Mouse (Mus musculus) thymus, postnatal 10 days (tissue): ENCODE results near the gene Slc23a2.

Experiments used
- DNase-seq, 2 experiments: peaks; one replicate each; pipeline ENCODE4 v3.0.0; 2021; ENCODE audit warnings: low spot score in 2 of 2

Slc23a2 gene

GRCm38 (mm10) chr2:132144971-132145691 is at the start of gene Slc23a2:
TSS of gene Slc23a2 (minus strand) at chr2:132145108.
- DNase-seq: peak; percentile 42 to 51

GRCm38 (mm10) chr2:132190602-132191161 is 45.8 kb upstream of the Slc23a2 start:
- DNase-seq: no peak

GRCm38 (mm10) chr2:132183874-132184273 is 39.0 kb upstream of the Slc23a2 start:
- no peak for DNase-seq

GRCm38 (mm10) chr2:132180463-132181205 is 35.7 kb upstream of the Slc23a2 start:
- DNase-seq: peak in 1 of 2 experiments; percentile 4

DNA sequence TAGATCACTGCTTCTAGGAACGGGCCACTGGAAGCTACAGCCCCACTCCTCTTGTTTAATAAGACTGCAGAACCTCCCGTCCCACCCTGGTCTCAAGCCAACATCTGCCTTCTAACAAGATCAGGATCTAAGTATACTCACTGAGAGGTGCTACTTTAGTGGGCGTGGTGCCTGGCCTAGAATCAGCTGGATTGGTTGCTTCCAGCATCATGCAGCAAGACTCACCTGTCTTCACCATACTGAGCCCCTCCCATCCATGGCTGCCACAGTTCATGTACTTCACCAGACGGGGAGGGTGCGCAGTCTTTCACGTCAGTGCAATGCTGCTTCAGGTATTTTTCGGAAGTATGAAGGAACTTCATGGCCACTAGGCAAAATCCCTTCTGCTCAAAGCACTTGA is 34.5 kb upstream of the Slc23a2 start:
- DNase-seq: no peak

- no peak for DNase-seq
These were observed 32.5 kb upstream of the Slc23a2 start for GRCm38 (mm10) chr2:132177406-132177805.

GRCm38 (mm10) chr2:132176289-132176848 is 31.5 kb upstream of the Slc23a2 start:
- no peak for DNase-seq

DNA sequence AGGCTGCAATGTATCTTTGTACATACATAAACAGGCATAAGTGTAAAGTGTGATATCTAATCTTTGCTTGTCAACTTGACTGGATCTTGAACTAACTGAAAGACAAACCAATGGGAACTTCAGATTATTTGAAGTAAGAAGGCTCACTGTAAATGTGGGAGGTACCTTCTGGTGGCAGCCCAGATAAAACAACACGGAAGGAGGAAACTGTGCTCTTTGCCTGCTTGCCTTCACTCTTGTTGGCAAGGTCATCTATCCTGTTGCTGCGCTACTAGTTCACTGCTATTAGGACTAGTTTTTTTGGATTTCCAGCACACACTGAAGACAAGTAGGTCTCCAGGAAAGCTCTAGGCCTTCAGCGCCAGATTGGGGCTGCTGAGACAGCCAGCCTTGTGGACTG is 29.1 kb upstream of the Slc23a2 start:
- DNase-seq: no peak

- DNase-seq: no peak
These were observed 27.0 kb upstream of the Slc23a2 start for GRCm38 (mm10) chr2:132171939-132172338.

GRCm38 (mm10) chr2:132169150-132169549 is 24.2 kb upstream of the Slc23a2 start:
- DNase-seq: no peak

GRCm38 (mm10) chr2:132163626-132164025 is 18.7 kb upstream of the Slc23a2 start:
- DNase-seq: no peak

- no peak for DNase-seq
These were observed 12.6 kb upstream of the Slc23a2 start for GRCm38 (mm10) chr2:132157482-132157881.

GRCm38 (mm10) chr2:132152670-132153069 is 7.8 kb upstream of the Slc23a2 start:
- DNase-seq: no peak

DNA sequence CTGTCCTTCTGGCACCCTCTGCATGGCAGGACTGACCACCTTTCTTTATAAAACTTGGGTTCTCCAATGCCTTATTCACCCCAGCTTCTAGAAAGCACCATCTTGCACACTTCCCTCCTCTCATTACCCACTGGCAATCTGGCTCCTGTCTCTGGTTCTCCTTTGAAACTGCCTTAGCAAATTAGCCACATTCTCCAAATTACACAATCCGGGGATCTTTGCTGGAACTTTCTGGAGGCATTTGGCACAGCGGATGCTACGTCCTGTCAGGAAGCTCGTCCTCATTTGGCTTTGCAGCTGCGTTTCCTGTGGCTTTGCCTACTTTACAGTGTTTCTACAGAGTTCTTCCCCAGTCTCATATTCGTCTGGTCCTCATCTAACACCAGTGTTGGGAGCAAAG is 6.7 kb upstream of the Slc23a2 start:
- DNase-seq: no peak

DNA sequence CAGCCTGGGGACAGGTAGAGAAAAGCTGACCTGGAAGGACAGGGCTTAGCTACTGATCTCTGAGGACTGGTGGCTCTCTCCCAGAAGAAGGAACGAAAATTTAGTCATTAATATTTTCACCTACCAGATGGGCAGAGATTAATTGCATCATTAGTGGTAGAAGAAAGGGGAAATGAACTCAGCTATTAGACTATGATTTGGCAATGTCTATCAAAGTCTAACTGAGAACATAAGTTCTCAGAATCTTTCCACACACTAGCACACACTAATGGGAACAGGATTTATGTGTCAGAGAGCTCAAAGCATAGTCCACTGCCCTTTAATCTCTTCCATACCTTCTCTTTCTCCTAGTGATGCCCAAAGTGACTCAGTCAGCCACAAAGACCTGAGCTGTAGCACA is 6.0 kb upstream of the Slc23a2 start:
- no peak for DNase-seq

DNA sequence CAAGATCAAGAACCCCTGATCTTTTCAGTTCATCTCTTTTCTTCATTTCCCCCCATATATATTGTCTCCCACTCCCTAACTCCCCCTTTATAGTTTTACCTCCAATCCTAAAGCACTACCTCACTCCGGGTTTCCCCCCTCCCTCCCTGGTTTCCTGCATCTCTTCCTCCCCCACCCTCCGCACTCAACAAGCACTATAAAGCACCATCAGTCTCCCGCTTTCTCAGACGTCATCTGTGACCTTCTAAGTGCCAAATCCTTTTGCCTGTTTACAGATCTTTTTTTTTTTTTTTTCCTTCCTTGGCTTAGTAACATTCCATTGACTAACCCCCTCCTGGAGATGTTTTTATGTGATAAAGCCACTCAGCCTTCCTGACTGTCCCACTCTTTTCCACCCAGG is 1.6 kb upstream of the Slc23a2 start:
- no peak for DNase-seq

DNA sequence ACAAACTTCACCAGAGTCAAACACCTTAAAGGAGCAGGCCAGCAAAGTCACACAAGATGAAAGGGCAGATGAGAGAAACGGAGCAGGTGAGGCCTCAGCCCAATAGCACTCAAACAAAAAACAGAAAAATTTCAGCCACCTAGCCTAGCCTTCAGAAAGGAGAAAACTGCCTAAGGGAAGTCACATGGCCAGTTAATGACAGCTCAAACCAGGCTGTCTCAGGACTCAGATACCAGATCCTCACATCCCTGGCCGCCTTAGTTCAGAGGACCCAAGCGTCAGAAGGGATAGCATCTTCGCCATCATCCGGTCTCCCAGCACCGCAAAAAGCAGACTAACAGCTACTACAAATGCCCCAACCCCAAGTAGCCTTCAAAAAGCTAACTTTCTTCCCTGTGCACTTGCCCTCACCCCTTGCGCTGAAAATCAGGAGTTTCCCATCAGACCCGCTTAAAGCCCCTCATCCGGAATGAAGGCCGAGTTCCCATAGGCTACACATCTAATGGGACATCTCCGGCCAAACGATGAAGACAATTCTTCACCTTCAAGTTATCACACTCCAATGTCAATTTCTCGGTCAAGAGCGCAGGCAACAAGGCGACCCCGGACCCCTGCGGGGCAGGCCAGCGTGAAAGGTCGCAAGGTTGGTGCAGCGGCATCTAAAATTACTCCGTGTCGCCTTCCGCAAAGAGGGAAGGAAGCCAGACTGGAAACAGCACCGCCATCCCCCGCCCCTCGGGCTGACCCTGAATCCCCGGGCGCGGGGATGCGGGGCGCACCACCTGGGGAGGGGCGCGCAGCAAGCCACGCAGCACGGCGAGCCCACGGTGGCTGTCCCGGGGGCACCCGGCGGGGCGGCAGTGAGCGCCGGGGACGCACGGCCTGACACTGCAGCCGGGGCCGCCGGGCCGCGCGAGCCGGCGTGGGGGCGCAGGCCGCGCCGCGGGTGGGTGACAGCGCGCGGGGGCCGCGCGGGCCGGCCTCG is 673 bp downstream of the Slc23a2 start:
- DNase-seq: peak; percentile 16 to 27

DNA sequence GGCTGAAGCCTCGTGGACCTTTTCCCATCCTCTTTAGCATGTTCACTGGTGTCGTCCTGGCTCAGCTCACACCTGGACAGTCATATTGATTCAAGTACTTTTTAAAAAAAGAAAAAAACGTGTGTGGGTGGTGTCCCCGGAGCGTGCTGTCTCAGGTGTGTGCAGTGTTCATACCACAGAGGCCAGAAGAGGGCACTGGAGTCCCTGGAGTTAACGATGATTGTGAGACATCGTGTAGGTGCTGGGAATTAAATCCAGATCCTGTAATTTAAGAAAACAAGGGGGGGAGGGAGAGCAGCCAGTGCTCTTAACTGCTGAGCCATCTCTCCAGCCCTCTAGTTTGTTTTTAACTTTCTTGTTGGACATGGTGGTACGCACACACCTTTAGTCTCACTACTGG is 2.3 kb downstream of the Slc23a2 start:
- DNase-seq: no peak

DNA sequence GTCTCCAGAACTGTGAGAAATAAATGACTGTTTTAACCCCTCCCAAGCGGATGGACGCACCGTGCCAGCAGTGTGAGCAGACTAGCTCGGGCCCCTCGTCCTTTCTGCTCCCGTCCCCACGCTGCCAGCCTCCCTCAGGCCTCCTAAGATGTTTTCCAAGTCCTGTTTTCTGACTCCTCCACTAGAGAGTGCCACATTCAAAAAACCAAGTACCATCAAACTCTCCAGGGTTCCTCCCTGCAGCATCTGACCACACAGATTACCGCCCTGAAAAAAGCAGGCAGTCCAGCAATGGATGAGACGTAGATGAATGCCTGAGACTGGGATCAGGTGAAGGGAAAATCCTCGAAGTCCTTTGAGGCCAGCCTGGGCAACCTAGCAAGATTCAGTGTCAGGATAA is 4.4 kb downstream of the Slc23a2 start:
- DNase-seq: no peak

GRCm38 (mm10) chr2:132139099-132139498 is 5.8 kb downstream of the Slc23a2 start:
- DNase-seq: no peak

- DNase-seq: peak in 1 of 2 experiments; percentile 30
These were observed 8.9 kb downstream of the Slc23a2 start for GRCm38 (mm10) chr2:132135876-132136637.
